Mouse (Mus musculus) stomach, postnatal 0 days (tissue): Measurements from ENCODE around the gene Tmco3. TPM values are rescaled to one million over a fixed set of nuclear protein-coding genes. Genes with fewer than 3 reads are reported as not detected.

ENCODE experiments used
- ATAC-seq: fragments of 200-750 bp; cut with Nextera tagmentation; 2 replicates; pipeline ENCODE4 v1.8.0; 2017; ENCODE audit not compliant: low FRiP score, low TSS enrichment
- DNase-seq: peaks from one replicate; pipeline ENCODE4 v3.0.0-alpha.2; 2016; ENCODE audit warnings: low spot score
- H3K27ac ChIP-seq: fragments of 300-500 bp; sonication (generic); replicated peaks from 2 replicates; pipeline ENCODE4 v1.5.1; 2014; ENCODE audit warnings: mild to moderate bottlenecking, control low read depth
- H3K27me3 ChIP-seq: fragments of 300-500 bp; sonication (generic); 2 replicates; pipeline ENCODE4 v1.6.1; 2014; ENCODE audit warnings: low read length; ENCODE audit not compliant: control insufficient read depth, insufficient read depth
- H3K36me3 ChIP-seq: fragments of 300-500 bp; sonication (generic); 2 replicates; pipeline ENCODE4 v1.6.1; 2014; ENCODE audit warnings: low read length, mixed read lengths; ENCODE audit not compliant: control insufficient read depth, insufficient read depth
- H3K4me1 ChIP-seq: fragments of 300-500 bp; sonication (generic); replicated peaks from 2 replicates; pipeline ENCODE4 v1.6.1; 2014; ENCODE audit warnings: antibody characterized with exemption; ENCODE audit not compliant: control insufficient read depth, insufficient read depth
- H3K4me2 ChIP-seq: fragments of 300-500 bp; sonication (generic); replicated peaks from 2 replicates; pipeline ENCODE4 v1.6.1; 2014; ENCODE audit warnings: low read depth, mild to moderate bottlenecking, control low read depth, moderate library complexity
- H3K4me3 ChIP-seq: fragments of 300-500 bp; sonication (generic); 2 replicates; pipeline ENCODE4 v1.5.1; 2014; ENCODE audit warnings: low read depth, low read length, control low read depth
- H3K9ac ChIP-seq: fragments of 300-500 bp; sonication (generic); 2 replicates; pipeline ENCODE4 v1.6.1; 2014; ENCODE audit warnings: mild to moderate bottlenecking, low read length, control low read depth, mixed read lengths
- H3K9me3 ChIP-seq: fragments of 300-500 bp; sonication (generic); 2 replicates; pipeline ENCODE4 v1.6.1; 2016; ENCODE audit warnings: low read length; ENCODE audit not compliant: control insufficient read depth
- CTCF ChIP-seq: IDR thresholded peaks from 2 replicates; pipeline ENCODE4 v1.5.1; 2016; ENCODE audit warnings: antibody characterized with exemption, low read depth, mild to moderate bottlenecking, moderate library complexity
- EP300 ChIP-seq: optimal IDR thresholded peaks from 2 replicates; pipeline ENCODE3; 2016; ENCODE audit warnings: antibody characterized with exemption
- WGBS: fragments of 180-500 bp; shearing (Covaris S2); extraction: QIAGEN DNeasy Blood & Tissue Kit; methylation state at CpG from one replicate; pipeline ENCODE4 v1.1.7; 2014; 5-methylcytosine and 5-hydroxymethylcytosine counted together
- polyA plus RNA-seq: library from polyadenylated mRNA; unstranded; fragments of >200 nt; fragmentation: Nextera tagmentation; extraction: Ambion mirVana; gene quantifications from 2 replicates; pipeline ENCODE4 v1.2.1, GENCODE M21; 2015

The Tmco3 gene
- polyA plus RNA-seq, 1 experiment from 2014 or later = 14.7 TPM

DNA sequence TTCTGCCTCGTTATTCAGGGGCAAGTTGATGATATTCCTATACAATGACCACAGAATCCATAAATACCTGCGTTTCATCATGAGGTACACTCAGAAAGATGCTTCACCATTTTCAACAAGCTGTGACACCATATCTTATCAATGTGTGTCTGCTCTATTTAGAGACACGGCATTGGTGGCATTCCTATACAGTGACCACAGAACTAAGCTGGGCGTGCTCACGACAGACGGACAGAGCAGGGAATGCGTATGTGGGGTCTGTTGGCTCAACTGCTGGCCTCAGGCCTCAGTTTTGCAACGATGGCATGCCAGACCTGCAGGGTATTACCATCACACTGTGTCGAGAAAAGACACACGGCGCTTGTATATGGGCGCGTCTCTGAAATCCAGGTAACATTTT is 35.2 kb upstream of the Tmco3 start:
- WGBS = 81% methylated on average over 13 of the region's 13 CpGs
- Histone ChIP-seq H3K9me3 (no peaks in the 10 kb centered on the region), H3K27ac (no peak overlapping the region), H3K4me1 (no peaks in the 10 kb centered on the region), H3K4me2 (no peak overlapping the region), H3K4me3 (no peak overlapping the region), H3K9ac (no peak overlapping the region), H3K36me3 (peaks cover 9% of the 10 kb centered on the region), H3K27me3 (no peaks in the 10 kb centered on the region)
- TF ChIP-seq CTCF = no peak
- no peak for TF ChIP-seq EP300
- no peak for ATAC-seq
- DNase-seq = no peak

DNA sequence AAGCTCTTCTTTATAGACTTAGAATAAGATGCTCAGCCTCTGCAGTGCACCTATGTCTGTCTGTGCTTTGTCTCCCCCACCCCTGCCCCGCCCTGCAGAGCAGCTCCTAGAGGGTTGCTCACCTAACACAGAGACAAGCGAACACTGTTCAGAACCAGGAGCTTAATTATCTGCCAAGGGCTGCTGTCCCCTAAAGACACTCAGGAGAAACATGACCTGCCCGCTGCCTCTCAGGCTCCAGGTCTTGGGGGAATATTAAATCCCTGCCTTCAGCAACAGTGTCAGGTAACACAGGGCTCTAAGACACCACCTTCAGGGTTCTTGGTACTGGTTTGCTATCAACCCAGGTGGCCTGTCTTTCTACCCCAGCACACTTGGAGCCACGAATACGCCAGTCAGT is 34.6 kb upstream of the Tmco3 start:
- no peak for ATAC-seq
- no peak for DNase-seq
- 79% methylated on average over 5 of the region's 5 CpGs for WGBS

DNA sequence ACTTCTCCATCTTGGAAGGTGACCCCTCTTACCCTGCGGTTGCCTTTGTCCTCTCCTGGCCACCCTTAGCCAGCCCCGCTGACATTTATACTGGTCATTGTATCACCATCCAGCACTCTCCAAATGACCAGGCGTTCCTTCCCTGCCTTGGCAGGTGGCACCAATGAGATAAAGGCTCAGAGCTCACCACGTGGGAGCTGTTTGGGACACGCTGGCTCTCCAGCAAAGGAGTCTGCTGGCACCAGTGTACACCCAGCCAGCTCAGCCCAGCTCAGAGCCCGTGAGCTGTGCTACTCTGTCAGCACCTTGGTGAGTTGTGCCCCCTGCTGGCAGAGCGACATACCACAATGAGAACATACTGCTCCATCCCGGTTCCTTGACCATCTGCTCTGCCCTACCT is 34.0 kb upstream of the Tmco3 start, which contains the start of gene Adprhl1:
Gene Adprhl1, minus strand, starts transcription at position 144 of the 400 bp plus-strand sequence.
- peak; percentile 85 for DNase-seq
- no peak for TF ChIP-seq EP300
- TF ChIP-seq CTCF = peak; percentile 85
- H3K36me3 ChIP-seq = peaks cover 9% of the 10 kb centered on the region
- H3K4me3 ChIP-seq = no peak within 1 kb of the TSS
- no peak within 1 kb of the TSS for H3K9ac ChIP-seq
- peak; percentile 90 for ATAC-seq
- H3K27ac ChIP-seq = no peak within 1 kb of the TSS
- WGBS = 35% methylated on average over 8 of the region's 8 CpGs
- H3K27me3 ChIP-seq = no peaks in the 10 kb centered on the region
- no peaks in the 10 kb centered on the region for H3K4me1 ChIP-seq
- H3K4me2 ChIP-seq = no peak within 1 kb of the TSS
- H3K9me3 ChIP-seq = no peaks in the 10 kb centered on the region

More for the DNA sequence above, 34.6 kb upstream of the Tmco3 start:
- Histone ChIP-seq H3K36me3 (peaks cover 9% of the 10 kb centered on the region), H3K4me2 (no peak overlapping the region), H3K27me3 (no peaks in the 10 kb centered on the region), H3K9ac (no peak overlapping the region), H3K9me3 (no peaks in the 10 kb centered on the region), H3K4me1 (no peaks in the 10 kb centered on the region), H3K4me3 (no peak overlapping the region), H3K27ac (no peak overlapping the region)
- no peak for TF ChIP-seq CTCF
- TF ChIP-seq EP300 = no peak

DNA sequence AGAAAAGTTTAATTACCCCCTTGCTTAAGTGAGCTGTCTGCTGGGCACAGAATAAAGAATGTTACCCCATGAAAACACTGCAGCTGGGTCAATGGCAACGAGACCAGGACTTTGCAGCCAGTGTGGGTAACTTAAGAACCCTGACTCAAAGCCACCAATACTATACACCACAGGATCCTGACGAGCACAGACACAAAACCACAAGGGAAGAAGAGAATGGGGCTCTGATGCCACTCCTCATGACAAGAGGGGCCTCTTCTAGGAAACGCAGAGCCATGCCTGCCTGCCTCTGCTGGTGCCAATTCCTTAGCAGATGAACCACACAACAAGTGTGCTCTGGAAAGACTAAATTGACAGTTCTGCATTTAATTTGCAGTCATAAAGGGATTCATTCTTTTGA is 24.6 kb upstream of the Tmco3 start:
- TF ChIP-seq CTCF = no peak
- TF ChIP-seq EP300 = no peak
- no peaks in the 10 kb centered on the region for H3K9me3 ChIP-seq
- no peak overlapping the region for H3K9ac ChIP-seq
- H3K4me3 ChIP-seq = no peak overlapping the region
- ATAC-seq (no peak), DNase-seq (no peak)
- H3K4me1 ChIP-seq = no peaks in the 10 kb centered on the region
- H3K4me2 ChIP-seq = no peak overlapping the region
- no peak overlapping the region for H3K27ac ChIP-seq
- 71% methylated on average over 3 of the region's 3 CpGs for WGBS
- H3K27me3 ChIP-seq = no peaks in the 10 kb centered on the region
- H3K36me3 ChIP-seq = peaks cover 3% of the 10 kb centered on the region

DNA sequence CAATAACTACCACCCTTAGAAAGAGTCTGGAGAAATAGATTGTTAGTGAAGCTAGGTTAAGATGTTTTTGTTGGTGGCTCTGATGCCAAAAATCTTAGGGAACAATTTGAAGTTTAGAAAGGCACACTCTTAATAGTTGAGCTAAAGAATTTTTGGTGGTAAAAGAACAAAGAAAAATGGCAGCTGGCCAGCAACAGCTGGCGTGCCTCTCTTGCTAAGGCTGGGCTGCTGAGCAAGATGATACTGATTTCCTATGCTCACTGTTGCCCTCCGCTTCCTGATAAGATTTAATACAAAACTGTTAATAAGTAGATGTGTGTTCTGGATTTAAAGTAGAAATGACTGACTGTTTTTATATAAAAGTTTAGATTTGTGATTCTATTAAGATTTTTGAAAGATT is 20.4 kb upstream of the Tmco3 start:
- WGBS = 54% methylated on average over 2 of the region's 2 CpGs
- Histone ChIP-seq H3K4me3 (no peak overlapping the region), H3K27me3 (no peaks in the 10 kb centered on the region), H3K4me2 (no peak overlapping the region), H3K9ac (no peak overlapping the region), H3K9me3 (no peaks in the 10 kb centered on the region), H3K4me1 (no peaks in the 10 kb centered on the region), H3K36me3 (no peaks in the 10 kb centered on the region), H3K27ac (no peak overlapping the region)
- DNase-seq (no peak), ATAC-seq (no peak)
- TF ChIP-seq CTCF = no peak
- TF ChIP-seq EP300 = no peak

DNA sequence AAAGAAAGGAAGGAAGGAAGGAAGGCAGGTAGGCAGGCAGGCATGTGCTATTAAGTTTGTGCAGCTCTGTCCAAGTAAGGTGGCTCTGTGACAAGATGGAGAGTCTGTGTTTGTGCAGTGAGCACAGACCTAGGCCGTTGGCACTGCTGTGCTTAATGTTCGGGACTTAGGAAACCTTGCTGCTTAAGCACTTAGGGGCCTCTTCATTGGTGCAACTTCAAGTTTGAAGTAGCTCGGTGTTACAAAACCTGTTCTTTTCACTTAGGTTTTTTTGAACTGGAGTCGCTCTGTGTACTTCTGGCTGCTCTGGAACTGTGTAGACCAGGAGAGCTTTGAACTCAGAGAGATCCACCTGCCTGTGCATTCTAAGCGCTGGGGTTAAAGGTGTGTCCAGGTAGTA is 15.2 kb upstream of the Tmco3 start:
- Histone ChIP-seq H3K4me3 (no peak overlapping the region), H3K36me3 (no peaks in the 10 kb centered on the region), H3K4me1 (no peaks in the 10 kb centered on the region), H3K4me2 (no peak overlapping the region), H3K27ac (no peak overlapping the region), H3K27me3 (no peaks in the 10 kb centered on the region), H3K9ac (no peak overlapping the region), H3K9me3 (no peaks in the 10 kb centered on the region)
- ATAC-seq (no peak), DNase-seq (no peak)
- no peak for TF ChIP-seq EP300
- WGBS = 80% methylated on average over 5 of the region's 5 CpGs
